Mouse (Mus musculus) embryonic facial prominence, embryonic 13.5 days (tissue): ENCODE data around the gene Cnfn. TPM values are rescaled to one million over a fixed set of nuclear protein-coding genes. Genes with fewer than 3 reads are reported as not detected.
"Not testable (repeated sequence)": the region's sequence is repeated elsewhere in the genome, so short reads cannot be mapped to it uniquely, and the experiment has no call there.

Experiments used
- ATAC-seq: fragments of 200-750 bp; cut with Nextera tagmentation; 2 replicates; pipeline ENCODE4 v1.8.0; 2017; ENCODE audit warnings: low read depth; ENCODE audit not compliant: insufficient number of reproducible peaks, insufficient read depth, low FRiP score, low TSS enrichment
- H3K27ac ChIP-seq: fragments of 300-500 bp; sonication (generic); 2 replicates; pipeline ENCODE4 v1.5.1; 2015; ENCODE audit warnings: moderate library complexity, mild to moderate bottlenecking, inconsistent platforms
- H3K27me3 ChIP-seq: fragments of 300-500 bp; sonication (generic); 2 replicates; pipeline ENCODE4 v1.6.1; 2015; ENCODE audit warnings: mild to moderate bottlenecking, inconsistent platforms
- H3K36me3 ChIP-seq: fragments of 300-500 bp; sonication (generic); 2 replicates; pipeline ENCODE4 v1.6.1; 2015; ENCODE audit warnings: mild to moderate bottlenecking, inconsistent platforms
- H3K4me1 ChIP-seq: fragments of 300-500 bp; sonication (generic); 2 replicates; pipeline ENCODE4 v1.6.1; 2015; ENCODE audit warnings: inconsistent platforms
- H3K4me2 ChIP-seq: fragments of 300-500 bp; sonication (generic); 2 replicates; pipeline ENCODE4 v1.6.1; 2015; ENCODE audit warnings: moderate library complexity, mild to moderate bottlenecking, inconsistent platforms
- H3K4me3 ChIP-seq: fragments of 300-500 bp; sonication (generic); 2 replicates; pipeline ENCODE4 v1.5.1; 2015; ENCODE audit warnings: mild to moderate bottlenecking, inconsistent platforms
- H3K9ac ChIP-seq: fragments of 300-500 bp; sonication (generic); 2 replicates; pipeline ENCODE4 v1.6.1; 2015; ENCODE audit warnings: mild to moderate bottlenecking, inconsistent platforms
- H3K9me3 ChIP-seq: fragments of 300-500 bp; sonication (generic); 2 replicates; pipeline ENCODE4 v1.6.1; 2016; ENCODE audit warnings: inconsistent platforms
- WGBS: fragments of 180-500 bp; shearing (Covaris S2); methylation state at CpG from one replicate; pipeline ENCODE4 v1.1.7; 2015; ENCODE audit warnings: mixed read lengths; 5-methylcytosine and 5-hydroxymethylcytosine counted together
- polyA plus RNA-seq: library from polyadenylated mRNA; unstranded; fragments of >200 nt; fragmentation: Nextera tagmentation; extraction: Ambion mirVana; gene quantifications from 2 replicates; pipeline ENCODE4 v1.2.1, GENCODE M21; 2015

Gene Cnfn
- 4.4 and 7.0 TPM in 2 replicates for polyA plus RNA-seq

DNA sequence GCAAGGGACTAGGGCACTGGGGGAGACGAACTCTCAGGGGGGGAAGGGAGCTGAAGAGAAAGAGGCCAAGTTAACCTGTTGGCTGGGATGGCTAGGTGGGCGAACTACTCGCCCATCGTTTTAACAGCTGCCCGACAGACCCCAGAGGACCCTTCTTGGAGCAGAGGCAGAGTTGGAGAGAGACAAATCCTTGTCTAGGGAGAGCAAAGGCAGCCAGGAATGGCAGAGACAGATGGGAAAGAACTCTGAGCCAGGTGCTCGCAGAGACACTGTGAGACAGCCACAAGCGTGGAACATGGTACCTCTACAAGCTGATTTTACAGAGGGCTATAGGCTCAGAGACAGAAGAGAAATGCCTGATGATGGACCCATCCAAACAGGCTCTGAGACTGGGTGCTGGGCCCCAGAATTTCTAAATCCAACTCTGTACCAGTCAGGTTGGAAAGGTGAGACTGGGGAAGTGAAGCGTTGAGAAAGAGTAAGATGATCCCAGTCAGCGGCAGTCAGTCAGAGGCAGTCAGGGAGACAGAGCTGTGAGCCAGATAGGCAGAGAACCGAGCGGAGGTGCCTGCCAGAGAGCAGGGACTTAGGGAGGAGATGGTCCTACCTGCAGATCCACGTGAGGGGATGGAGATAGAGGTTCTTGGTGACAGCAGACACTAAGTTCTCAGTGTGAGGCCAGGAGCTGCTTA lies at the start of gene Cnfn:
TSS of gene Cnfn (minus strand) at position 667 of the 692 bp plus-strand sequence.
- Histone ChIP-seq H3K27ac (no peak within 1 kb of the TSS), H3K4me2 (no peak within 1 kb of the TSS), H3K36me3 (peaks cover 6% of the 10 kb centered on the region), H3K4me3 (no peak within 1 kb of the TSS), H3K4me1 (peaks cover 30% of the 10 kb centered on the region), H3K9ac (peak within 1 kb of the TSS; percentile 36; the same call in 1 of the 2 replicates), H3K27me3 (peaks cover 58% of the 10 kb centered on the region), H3K9me3 (no peaks in the 10 kb centered on the region)
- 43% methylated on average over 12 of the region's 12 CpGs for WGBS
- ATAC-seq, result no peak

DNA sequence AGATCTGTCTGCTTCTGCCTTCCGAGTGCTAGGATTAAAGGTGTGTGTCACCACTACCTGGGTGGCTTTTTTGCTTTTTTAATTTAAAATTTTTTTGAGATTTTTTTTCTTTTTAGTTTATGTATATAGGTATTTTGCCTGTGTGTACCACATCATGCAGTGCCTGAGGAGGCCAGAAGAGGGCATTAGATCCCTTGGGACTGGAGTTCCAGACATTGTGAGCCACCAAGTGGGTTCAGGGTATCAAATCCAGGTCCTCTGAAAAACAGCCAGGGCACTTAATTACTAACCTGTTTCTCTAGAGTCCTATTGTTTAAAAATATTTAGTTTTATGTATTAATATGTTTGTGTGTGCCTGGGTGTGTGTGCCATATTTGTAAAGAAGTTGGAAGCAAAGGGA lies 48.1 kb upstream of the Cnfn start:
- Histone ChIP-seq H3K27me3 (peaks cover 10% of the 10 kb centered on the region), H3K4me1 (0 out of 2 replicates have a peak, but pooled peaks cover 1% of the 10 kb centered on the region), H3K36me3 (no peaks in the 10 kb centered on the region), H3K4me2 (no peak overlapping the region), H3K4me3 (no peak overlapping the region), H3K9me3 (no peaks in the 10 kb centered on the region), H3K9ac (no peak overlapping the region), H3K27ac (no peak overlapping the region)
- no peak for ATAC-seq
- 84% methylated on average over 1 of the region's 1 CpGs for WGBS

GRCm38 (mm10) chr7:25412833-25413441 lies 43.4 kb upstream of the Cnfn start, which contains the start of gene Cxcl17:
Gene Cxcl17, minus strand, starts transcription at chr7:25412886.
- WGBS, result 44% methylated on average over 7 of the region's 7 CpGs
- Histone ChIP-seq H3K4me3 (no peak within 1 kb of the TSS), H3K9ac (no peak within 1 kb of the TSS), H3K27me3 (no peaks in the 10 kb centered on the region), H3K9me3 (no peaks in the 10 kb centered on the region), H3K4me2 (no peak within 1 kb of the TSS), H3K36me3 (no peaks in the 10 kb centered on the region), H3K4me1 (no peaks in the 10 kb centered on the region), H3K27ac (no peak within 1 kb of the TSS)
- ATAC-seq, result no peak

- H3K4me1 ChIP-seq, result no peaks in the 10 kb centered on the region
- H3K27me3 ChIP-seq, result no peaks in the 10 kb centered on the region
- no peak overlapping the region for H3K4me2 ChIP-seq
- H3K9ac ChIP-seq, result no peak overlapping the region
- H3K27ac ChIP-seq, result no peak overlapping the region
- ATAC-seq, result no peak
- WGBS, result 81% methylated on average over 3 of the region's 3 CpGs
- no peaks in the 10 kb centered on the region for H3K36me3 ChIP-seq
- H3K9me3 ChIP-seq, result no peaks in the 10 kb centered on the region
- H3K4me3 ChIP-seq, result no peak overlapping the region
Measured at GRCm38 (mm10) chr7:25411861-25412260, 42.3 kb upstream of the Cnfn start.

GRCm38 (mm10) chr7:25410969-25411615 lies 41.6 kb upstream of the Cnfn start:
- no peaks in the 10 kb centered on the region for H3K36me3 ChIP-seq
- no peak overlapping the region for H3K4me2 ChIP-seq
- no peak overlapping the region for H3K9ac ChIP-seq
- no peaks in the 10 kb centered on the region for H3K27me3 ChIP-seq
- no peak overlapping the region for H3K27ac ChIP-seq
- 85% methylated on average over 1 of the region's 1 CpGs for WGBS
- no peaks in the 10 kb centered on the region for H3K4me1 ChIP-seq
- H3K4me3 ChIP-seq, result no peak overlapping the region
- no peak for ATAC-seq
- H3K9me3 ChIP-seq, result no peaks in the 10 kb centered on the region

GRCm38 (mm10) chr7:25409114-25409760 lies 39.7 kb upstream of the Cnfn start:
- Histone ChIP-seq H3K27ac (no peak overlapping the region), H3K9ac (no peak overlapping the region), H3K4me1 (no peaks in the 10 kb centered on the region), H3K4me2 (no peak overlapping the region), H3K9me3 (no peaks in the 10 kb centered on the region), H3K4me3 (no peak overlapping the region), H3K36me3 (no peaks in the 10 kb centered on the region), H3K27me3 (no peaks in the 10 kb centered on the region)
- WGBS, result 43% methylated on average over 4 of the region's 4 CpGs
- ATAC-seq, result no peak

GRCm38 (mm10) chr7:25406468-25406867 lies 36.9 kb upstream of the Cnfn start:
- Histone ChIP-seq H3K9ac (no peak overlapping the region), H3K27me3 (no peaks in the 10 kb centered on the region), H3K4me1 (peaks cover 16% of the 10 kb centered on the region), H3K4me3 (no peak overlapping the region), H3K4me2 (no peak overlapping the region), H3K36me3 (no peaks in the 10 kb centered on the region), H3K9me3 (no peaks in the 10 kb centered on the region), H3K27ac (no peak overlapping the region)
- no peak for ATAC-seq
- 87% methylated on average over 7 of the region's 7 CpGs for WGBS

GRCm38 (mm10) chr7:25402671-25403101 lies 33.2 kb upstream of the Cnfn start:
- ATAC-seq, result no peak
- no peaks in the 10 kb centered on the region for H3K9me3 ChIP-seq
- WGBS, result 0% methylated on average over 2 of the region's 2 CpGs
- H3K4me1 ChIP-seq, result peaks cover 24% of the 10 kb centered on the region
- peak overlapping the region; percentile 78; the same call in 1 of the 2 replicates for H3K27ac ChIP-seq
- no peak overlapping the region for H3K4me2 ChIP-seq
- no peak overlapping the region for H3K9ac ChIP-seq
- no peak overlapping the region for H3K4me3 ChIP-seq
- no peaks in the 10 kb centered on the region for H3K27me3 ChIP-seq
- H3K36me3 ChIP-seq, result no peaks in the 10 kb centered on the region

DNA sequence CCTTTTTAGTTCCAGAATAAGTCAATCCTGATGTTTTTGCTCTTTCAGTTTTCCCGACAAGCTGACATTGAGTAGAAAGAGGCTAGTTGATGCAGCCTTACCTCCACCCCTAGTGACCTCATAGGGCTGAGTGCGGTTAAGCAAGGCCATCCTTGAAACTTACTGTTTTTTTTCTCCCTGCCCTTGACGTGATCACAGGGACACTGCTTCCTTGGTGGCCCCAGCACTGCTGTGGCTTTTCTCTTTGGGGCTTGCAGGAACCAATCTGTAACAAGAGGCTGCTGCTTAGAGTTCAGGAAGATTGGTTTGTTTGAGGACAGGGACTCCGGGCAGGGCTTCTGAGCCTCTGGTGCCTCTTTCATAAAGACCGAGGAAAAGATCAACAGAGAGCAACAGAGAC lies 32.5 kb upstream of the Cnfn start:
- WGBS, result 10% methylated on average over 5 of the region's 5 CpGs
- no peak overlapping the region for H3K4me2 ChIP-seq
- no peak for ATAC-seq
- H3K27ac ChIP-seq, result peak overlapping the region; percentile 78
- no peaks in the 10 kb centered on the region for H3K9me3 ChIP-seq
- peaks cover 24% of the 10 kb centered on the region for H3K4me1 ChIP-seq
- H3K36me3 ChIP-seq, result no peaks in the 10 kb centered on the region
- no peaks in the 10 kb centered on the region for H3K27me3 ChIP-seq
- H3K9ac ChIP-seq, result 0 out of 2 replicates have a peak overlapping the region, but pooled peaks have one; percentile 21
- no peak overlapping the region for H3K4me3 ChIP-seq

- Histone ChIP-seq H3K9ac (no peak overlapping the region), H3K36me3 (no peaks in the 10 kb centered on the region), H3K4me2 (no peak overlapping the region), H3K4me1 (peaks cover 24% of the 10 kb centered on the region), H3K27ac (peak overlapping the region; percentile 78; the same call in 1 of the 2 replicates), H3K9me3 (no peaks in the 10 kb centered on the region), H3K27me3 (no peaks in the 10 kb centered on the region), H3K4me3 (no peak overlapping the region)
- ATAC-seq, result no peak
- 18% methylated on average over 2 of the region's 2 CpGs for WGBS
Measured at GRCm38 (mm10) chr7:25401551-25401950, 32.0 kb upstream of the Cnfn start.

DNA sequence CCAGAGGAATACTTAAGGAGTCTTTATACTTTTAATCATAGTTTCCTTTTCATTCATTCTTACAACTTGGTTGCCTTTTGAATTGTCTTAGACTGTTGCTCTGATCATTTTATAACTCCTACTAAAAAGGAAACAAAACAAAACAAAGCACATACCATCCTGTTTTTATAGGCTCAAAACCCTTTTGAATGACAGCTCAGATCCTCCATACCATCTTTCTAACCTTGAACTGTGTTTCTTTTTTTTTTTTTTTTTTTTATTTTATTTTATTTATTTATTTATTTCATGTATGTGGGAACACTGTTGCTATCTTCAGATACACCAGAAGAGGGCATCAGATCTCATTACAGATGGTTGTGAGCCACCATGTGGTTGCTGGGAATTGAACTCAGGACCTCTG lies 29.5 kb upstream of the Cnfn start:
- not testable (repeated sequence) for H3K9ac ChIP-seq, H3K9me3 ChIP-seq, H3K36me3 ChIP-seq, H3K4me2 ChIP-seq, H3K27me3 ChIP-seq, H3K4me3 ChIP-seq, ATAC-seq, H3K27ac ChIP-seq
- H3K4me1 ChIP-seq, result peaks cover 36% of the 10 kb centered on the region
